Mouse (Mus musculus) liver, embryonic 14.5 days (tissue): ENCODE data around the gene Efna2. TPM values are rescaled to one million over a fixed set of nuclear protein-coding genes. Genes with fewer than 3 reads are reported as not detected.
A peak's percentile ranks its signal among the peaks of the same experiment; 100 is the strongest.
"Not testable (repeated sequence)": the region's sequence is repeated elsewhere in the genome, so short reads cannot be mapped to it uniquely, and the experiment has no call there.

ENCODE experiments used
- ATAC-seq: fragments of 200-750 bp; cut with Nextera tagmentation; 2 replicates; pipeline ENCODE4 v1.8.0; 2017; ENCODE audit warnings: moderate number of reproducible peaks, mild to moderate bottlenecking, moderate library complexity; ENCODE audit not compliant: insufficient read depth
- DNase-seq, 3 experiments: peaks; one replicate each; pipeline ENCODE4 v3.0.0-alpha.2; 2012 to 2013; ENCODE audit warnings: low read depth in 3 of 3, low spot score in 3 of 3
- H3K27ac ChIP-seq: fragments of 300-500 bp; sonication (generic); 2 replicates; pipeline ENCODE4 v1.5.1; 2014; ENCODE audit warnings: moderate library complexity, mild to moderate bottlenecking, control low read depth, inconsistent platforms
- H3K27me3 ChIP-seq: fragments of 300-500 bp; sonication (generic); 2 replicates; pipeline ENCODE4 v1.6.1; 2014; ENCODE audit warnings: mild to moderate bottlenecking, low read length, moderate library complexity; ENCODE audit not compliant: control insufficient read depth, insufficient read depth
- H3K36me3 ChIP-seq: fragments of 300-500 bp; sonication (generic); replicated peaks from 2 replicates; pipeline ENCODE4 v1.6.1; 2014; ENCODE audit warnings: low read depth; ENCODE audit not compliant: control insufficient read depth, insufficient read depth
- H3K4me1 ChIP-seq, 2 experiments: fragments of 200-500 bp in 1 of 2; fragments of 300-500 bp in 1 of 2; sonication (generic) in 1 of 2; replicated peaks; 2 replicates each; pipeline ENCODE4 v1.6.1; 2012 to 2014; ENCODE audit warnings: antibody characterized with exemption in 1 of 2, inconsistent platforms in 1 of 2, low read length in 1 of 2; ENCODE audit not compliant: control insufficient read depth in 2 of 2, insufficient read depth in 2 of 2
- H3K4me2 ChIP-seq: fragments of 300-500 bp; sonication (generic); 2 replicates; pipeline ENCODE4 v1.6.1; 2014; ENCODE audit warnings: low read depth, mild to moderate bottlenecking, control low read depth, moderate library complexity
- H3K4me3 ChIP-seq, 2 experiments: fragments of 200-500 bp in 1 of 2; fragments of 300-500 bp in 1 of 2; sonication (generic) in 1 of 2; 2 replicates each; pipeline ENCODE4 v1.5.1; 2012 to 2014; ENCODE audit warnings: low read depth in 2 of 2, low read length in 2 of 2, mild to moderate bottlenecking in 2 of 2, control low read depth in 1 of 2, inconsistent platforms in 1 of 2, moderate library complexity in 1 of 2; ENCODE audit not compliant: insufficient read depth in 1 of 2
- H3K9ac ChIP-seq: fragments of 300-500 bp; sonication (generic); replicated peaks from 2 replicates; pipeline ENCODE4 v1.6.1; 2014; ENCODE audit warnings: mild to moderate bottlenecking, control low read depth, moderate library complexity
- H3K9me3 ChIP-seq: fragments of 300-500 bp; sonication (generic); 2 replicates; pipeline ENCODE4 v1.6.1; 2016; ENCODE audit warnings: low read length, mixed read lengths; ENCODE audit not compliant: control insufficient read depth
- CTCF ChIP-seq: IDR thresholded peaks from 2 replicates; pipeline ENCODE4 v1.5.1; 2016; ENCODE audit warnings: antibody characterized with exemption, low read depth, control low read depth
- EP300 ChIP-seq: IDR thresholded peaks from 2 replicates; pipeline ENCODE4 v1.6.1; 2016; ENCODE audit warnings: antibody characterized with exemption, low read depth
- WGBS: fragments of 180-500 bp; shearing (Covaris S2); extraction: QIAGEN DNeasy Blood & Tissue Kit; methylation state at CpG from one replicate; pipeline ENCODE4 v1.1.7; 2014; ENCODE audit not compliant: insufficient replicate concordance; 5-methylcytosine and 5-hydroxymethylcytosine counted together
- polyA plus RNA-seq, 2 experiments: library from polyadenylated mRNA; depleted of rRNA in 1 of 2; stranded (reverse) in 1 of 2; unstranded in 1 of 2; fragments of >200 nt; fragmentation: Nextera tagmentation in 1 of 2; extraction: Ambion mirVana in 1 of 2; gene quantifications; 2 replicates each; pipeline versions ENCODE4 v1.2.1 to v1.2.3; 2012 to 2014

Efna2 gene
- polyA plus RNA-seq, 2 experiments, result 0.47 to 0.51 TPM

GRCm38 (mm10) chr10:80162716-80163299 lies 16.5 kb upstream of the Efna2 start:
- Histone ChIP-seq H3K4me1 (peaks cover 50 to 56% of the 10 kb centered on the region in 2 experiments), H3K9me3 (no peaks in the 10 kb centered on the region), H3K36me3 (no peaks in the 10 kb centered on the region), H3K27ac (no peak overlapping the region), H3K4me3 (no peak overlapping the region), H3K27me3 (no peaks in the 10 kb centered on the region), H3K4me2 (no peak overlapping the region), H3K9ac (no peak overlapping the region)
- 60% methylated on average over 6 of the region's 6 CpGs for WGBS
- no peak for TF ChIP-seq CTCF
- TF ChIP-seq EP300, result no peak
- DNase-seq (no peak), ATAC-seq (no peak)

- H3K9ac ChIP-seq, result no peak overlapping the region
- H3K4me1 ChIP-seq, result peaks cover 52 to 58% of the 10 kb centered on the region in 2 experiments
- H3K27ac ChIP-seq, result no peak overlapping the region
- H3K27me3 ChIP-seq, result no peaks in the 10 kb centered on the region
- 68% methylated on average over 8 of the region's 8 CpGs for whole genome bisulfite sequencing
- H3K4me3 ChIP-seq, result no peak overlapping the region
- no peaks in the 10 kb centered on the region for H3K9me3 ChIP-seq
- DNase-seq (no peak), ATAC-seq (no peak)
- H3K36me3 ChIP-seq, result no peaks in the 10 kb centered on the region
- no peak overlapping the region for H3K4me2 ChIP-seq
- TF ChIP-seq CTCF, result no peak
- no peak for TF ChIP-seq EP300
Observed at GRCm38 (mm10) chr10:80163721-80164120, 15.6 kb upstream of the Efna2 start.

- TF ChIP-seq EP300, result no peak
- no peak for TF ChIP-seq CTCF
- Histone ChIP-seq H3K4me1 (peaks cover 47 to 54% of the 10 kb centered on the region in 2 experiments), H3K36me3 (no peaks in the 10 kb centered on the region), H3K9me3 (no peaks in the 10 kb centered on the region), H3K27ac (no peak overlapping the region), H3K4me3 (peak overlapping the region; percentile 49 to 56), H3K27me3 (no peaks in the 10 kb centered on the region), H3K9ac (peak overlapping the region; percentile 34), H3K4me2 (peak overlapping the region; percentile 66)
- DNase-seq (no peak), ATAC-seq (no peak)
- WGBS, result 13% methylated on average over 43 of the region's 44 CpGs
Observed at GRCm38 (mm10) chr10:80164161-80164997, 14.9 kb upstream of the Efna2 start.

- Histone ChIP-seq H3K36me3 (peaks cover 1% of the 10 kb centered on the region), H3K27me3 (no peaks in the 10 kb centered on the region), H3K9ac (peak overlapping the region; percentile 34), H3K9me3 (no peaks in the 10 kb centered on the region), H3K4me3 (peak overlapping the region; percentile 49 to 56), H3K4me1 (peaks cover 45 to 52% of the 10 kb centered on the region in 2 experiments), H3K4me2 (peak overlapping the region; percentile 66), H3K27ac (no peak overlapping the region)
- TF ChIP-seq CTCF (peak; percentile 100), EP300 (0 out of 2 replicates have a peak, but pooled peaks have one; percentile 28)
- under 1% methylated on average over 17 of the region's 17 CpGs for WGBS
- DNase-seq, result peak; percentile 89 to 94 (median 90)
- ATAC-seq, result peak; percentile 46
Observed at GRCm38 (mm10) chr10:80164998-80165344, 14.3 kb upstream of the Efna2 start.

- Histone ChIP-seq H3K9me3 (no peaks in the 10 kb centered on the region), H3K4me1 (peaks cover 40 to 46% of the 10 kb centered on the region in 2 experiments), H3K27ac (peak within 1 kb of the TSS; percentile 79), H3K36me3 (peaks cover 7% of the 10 kb centered on the region), H3K4me2 (peak within 1 kb of the TSS; percentile 85), H3K27me3 (no peaks in the 10 kb centered on the region), H3K4me3 (peak within 1 kb of the TSS; percentile 49 to 56), H3K9ac (peak within 1 kb of the TSS; percentile 34)
- DNase-seq (no peak), ATAC-seq (no peak)
- TF ChIP-seq EP300, result no peak
- no peak for TF ChIP-seq CTCF
- 34% methylated on average over 20 of the region's 20 CpGs for WGBS
Observed at GRCm38 (mm10) chr10:80165392-80166128, 13.7 kb upstream of the Efna2 start, which contains the start of gene Cirbp. Cirbp (plus strand) TSS chr10:80165985.

- not testable (repeated sequence) for H3K9ac ChIP-seq, H3K27me3 ChIP-seq, H3K4me2 ChIP-seq, ATAC-seq, H3K9me3 ChIP-seq, H3K4me3 ChIP-seq, H3K27ac ChIP-seq, DNase-seq
- peaks cover 34 to 41% of the 10 kb centered on the region in 2 experiments for H3K4me1 ChIP-seq
- H3K36me3 ChIP-seq, result peaks cover 13% of the 10 kb centered on the region
- WGBS, result 82% methylated on average over 4 of the region's 4 CpGs
Observed at GRCm38 (mm10) chr10:80166136-80166535, 13.1 kb upstream of the Efna2 start.
